Mouse (Mus musculus) kidney, postnatal 36 days (tissue): ENCODE measurements around the gene Tmem239.

Experiments
- DNase-seq, 2 experiments: peaks; one replicate each; pipeline ENCODE4 v3.0.0; 2021 to 2022; ENCODE audit warnings: mixed read lengths in 2 of 2

The Tmem239 gene

DNA sequence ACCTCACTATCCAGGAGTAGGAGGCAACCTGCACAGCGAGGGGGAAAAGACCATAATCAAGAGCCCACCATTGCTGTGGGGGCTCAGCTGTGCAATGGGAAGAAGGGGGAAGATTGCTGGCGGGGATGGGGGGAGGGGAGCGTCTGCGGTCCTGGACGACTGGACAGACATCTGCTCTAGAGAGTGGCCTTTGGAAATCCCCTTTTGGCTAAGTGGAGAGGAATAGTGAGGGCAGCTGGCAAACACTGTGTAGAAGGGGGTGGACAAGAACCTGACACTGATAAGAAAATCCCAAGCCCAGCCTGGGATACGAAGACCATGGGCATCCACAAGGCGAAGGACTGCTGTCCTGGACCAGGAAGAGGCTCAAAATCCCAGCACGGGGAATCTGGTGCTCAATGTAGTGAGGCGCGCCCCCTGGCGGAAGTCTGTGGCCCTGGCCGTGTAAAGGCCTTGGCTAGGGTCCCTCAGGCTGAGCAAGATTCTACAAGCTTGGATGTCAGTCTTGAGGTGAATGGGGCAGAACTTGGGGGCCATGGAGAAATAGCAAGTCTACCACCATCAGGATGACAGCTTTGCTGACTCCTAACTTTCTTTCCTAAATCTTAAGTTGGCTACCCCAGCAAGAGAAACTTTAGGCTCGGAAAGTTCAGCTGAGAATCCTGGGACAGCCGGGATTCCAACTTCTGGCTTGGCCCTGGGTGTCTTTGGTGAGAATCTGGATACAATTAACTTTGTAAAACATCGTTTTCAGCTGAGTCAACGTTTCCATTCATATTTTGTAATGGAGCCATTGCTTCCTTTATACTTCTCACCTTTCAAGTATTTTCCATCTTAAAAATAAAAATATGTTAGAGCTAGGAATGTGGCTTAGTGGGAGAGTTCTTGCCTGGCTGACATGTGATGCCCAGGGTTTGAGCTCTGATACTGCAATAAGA is 5.5 kb downstream of the Tmem239 start:
- DNase-seq = peak; percentile 78 to 94

DNA sequence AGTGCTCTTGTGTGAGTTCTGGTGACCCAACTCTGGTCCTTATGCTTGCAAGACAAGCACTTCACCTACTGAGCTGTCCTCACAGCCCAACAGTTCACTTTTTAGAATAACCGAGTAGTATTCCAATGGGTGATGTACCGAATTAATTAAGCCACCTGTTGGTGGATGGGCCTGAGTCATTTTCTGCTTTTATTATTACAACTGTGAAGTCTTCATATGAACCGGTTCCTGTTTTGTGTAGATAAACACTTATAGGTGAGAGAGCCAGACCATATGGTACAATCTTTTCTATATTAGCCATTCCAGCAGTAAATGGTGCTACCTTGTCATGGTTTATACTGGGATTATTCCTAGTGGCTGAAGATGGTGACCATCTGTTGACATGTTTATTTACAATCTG is 6.5 kb downstream of the Tmem239 start:
- no peak for DNase-seq

DNA sequence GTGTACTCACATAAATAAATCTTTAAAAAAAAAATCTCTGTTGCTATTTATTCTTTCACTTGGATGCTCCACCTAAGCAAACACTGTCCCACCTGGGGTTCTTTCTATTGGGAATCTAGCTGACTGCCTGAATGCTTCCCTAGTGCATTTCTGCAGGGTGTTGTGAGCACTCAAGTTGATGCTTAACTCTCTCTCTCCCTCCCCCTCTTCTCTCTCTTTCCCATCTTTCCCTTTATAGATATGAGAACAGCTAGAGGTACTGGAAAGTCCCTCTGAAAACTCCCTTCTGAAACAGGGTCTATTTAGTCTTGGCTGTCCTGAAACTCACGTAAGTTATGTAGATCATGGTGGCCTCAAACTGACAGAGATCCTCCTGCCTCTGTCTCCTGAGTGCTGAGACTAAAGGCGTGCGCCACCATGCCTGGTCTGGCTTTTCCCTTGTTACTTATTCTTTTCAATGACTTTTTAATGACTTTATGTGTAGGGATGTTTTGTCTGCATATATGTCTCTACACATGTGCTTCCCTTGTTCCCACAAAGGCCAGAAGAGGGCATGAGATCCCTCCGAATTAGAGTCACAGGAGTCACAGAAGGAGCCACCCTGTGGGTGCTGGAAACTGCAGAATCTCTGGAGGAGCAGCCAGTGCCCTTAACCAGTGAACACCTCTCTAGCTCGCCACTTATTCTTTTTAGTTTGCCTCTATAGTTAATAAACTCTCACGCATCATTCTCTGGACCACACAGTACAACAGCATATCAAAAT is 8.0 kb downstream of the Tmem239 start:
- DNase-seq = peak in 1 of 2 experiments; percentile 10

- no peak for DNase-seq
Observed at GRCm38 (mm10) chr2:130421781-130422620, 15.7 kb downstream of the Tmem239 start.

- DNase-seq = peak; percentile 75 to 87
Observed at GRCm38 (mm10) chr2:130423397-130424125, 17.3 kb downstream of the Tmem239 start.

GRCm38 (mm10) chr2:130424126-130424853 is 18.0 kb downstream of the Tmem239 start, which contains the start of the genes Vps16 and Pced1a:
TSS of gene Vps16 (plus strand) at chr2:130424339.
TSS of gene Pced1a (minus strand) at chr2:130424701.
- peak; percentile 93 to 96 for DNase-seq

GRCm38 (mm10) chr2:130425112-130425511 is 18.8 kb downstream of the Tmem239 start:
- DNase-seq = peak; percentile 12 to 26

- no peak for DNase-seq
Observed at GRCm38 (mm10) chr2:130429851-130430250, 23.6 kb downstream of the Tmem239 start.

GRCm38 (mm10) chr2:130430484-130430883 is 24.2 kb downstream of the Tmem239 start:
- DNase-seq = no peak

- no peak for DNase-seq
Observed at GRCm38 (mm10) chr2:130432157-130432556, 25.9 kb downstream of the Tmem239 start.

- peak; percentile 56 to 67 for DNase-seq
Observed at GRCm38 (mm10) chr2:130433152-130433551, 26.9 kb downstream of the Tmem239 start.

DNA sequence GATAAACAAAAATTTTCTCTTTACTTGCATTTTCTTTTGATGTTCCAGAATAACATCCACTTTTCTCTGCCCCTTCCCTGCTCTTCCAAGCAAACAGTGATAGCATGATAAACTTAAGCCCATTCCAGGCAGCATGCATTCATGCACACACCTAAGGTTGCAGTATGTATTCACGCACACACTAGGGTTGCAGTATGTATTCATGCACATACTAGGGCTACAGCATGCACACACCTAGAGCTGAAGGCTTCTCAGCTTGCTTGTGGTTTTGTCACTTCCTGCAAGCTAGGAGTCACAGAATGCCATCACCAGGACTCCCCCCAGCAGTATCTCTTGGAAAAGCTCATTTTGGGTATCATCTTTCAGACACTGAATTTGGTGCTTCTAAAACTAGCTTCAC is 30.5 kb downstream of the Tmem239 start:
- no peak for DNase-seq

DNA sequence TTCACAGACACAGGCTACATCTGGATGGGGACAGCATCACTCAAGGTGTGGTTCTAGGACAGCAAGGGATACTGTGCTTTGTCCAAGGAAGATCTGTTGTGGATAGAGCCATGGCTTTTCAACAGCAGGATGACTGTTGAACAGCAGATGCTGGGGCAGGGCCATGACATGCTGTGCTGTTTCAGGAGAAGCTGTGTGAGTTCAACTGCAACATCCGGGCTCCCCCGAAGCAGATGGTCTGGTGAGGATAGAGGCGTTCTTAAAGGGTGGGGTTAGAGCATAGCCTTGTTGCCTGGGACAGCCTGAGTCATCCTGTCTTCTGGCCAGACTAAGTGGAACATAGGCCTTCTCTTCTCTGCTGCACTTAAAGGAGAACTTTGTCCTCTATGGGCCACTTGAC is 32.6 kb downstream of the Tmem239 start:
- DNase-seq = no peak

GRCm38 (mm10) chr2:130439840-130440480 is 33.7 kb downstream of the Tmem239 start:
- no peak for DNase-seq

DNA sequence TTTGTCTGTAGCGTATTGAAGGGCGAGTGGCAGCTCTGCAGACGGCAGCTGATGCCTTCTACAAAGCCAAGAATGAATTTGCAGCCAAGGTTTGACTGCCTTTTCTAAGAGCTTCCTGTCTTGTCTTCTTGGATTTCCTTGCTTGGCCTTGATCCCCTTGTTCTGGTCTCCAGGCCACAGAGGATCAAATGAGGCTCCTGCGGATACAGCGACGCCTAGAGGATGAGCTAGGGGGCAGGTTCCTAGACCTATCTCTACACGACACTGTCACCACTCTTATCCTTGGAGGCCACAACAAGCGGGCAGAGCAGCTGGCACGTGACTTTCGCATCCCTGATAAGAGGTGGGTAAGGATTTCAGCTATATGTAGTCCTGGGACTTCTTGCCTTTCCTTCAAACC is 35.9 kb downstream of the Tmem239 start:
- no peak for DNase-seq

GRCm38 (mm10) chr2:130448449-130448848 is 42.2 kb downstream of the Tmem239 start:
- no peak for DNase-seq

GRCm38 (mm10) chr2:130449021-130449793 is 42.9 kb downstream of the Tmem239 start:
- peak; percentile 38 to 49 for DNase-seq

DNA sequence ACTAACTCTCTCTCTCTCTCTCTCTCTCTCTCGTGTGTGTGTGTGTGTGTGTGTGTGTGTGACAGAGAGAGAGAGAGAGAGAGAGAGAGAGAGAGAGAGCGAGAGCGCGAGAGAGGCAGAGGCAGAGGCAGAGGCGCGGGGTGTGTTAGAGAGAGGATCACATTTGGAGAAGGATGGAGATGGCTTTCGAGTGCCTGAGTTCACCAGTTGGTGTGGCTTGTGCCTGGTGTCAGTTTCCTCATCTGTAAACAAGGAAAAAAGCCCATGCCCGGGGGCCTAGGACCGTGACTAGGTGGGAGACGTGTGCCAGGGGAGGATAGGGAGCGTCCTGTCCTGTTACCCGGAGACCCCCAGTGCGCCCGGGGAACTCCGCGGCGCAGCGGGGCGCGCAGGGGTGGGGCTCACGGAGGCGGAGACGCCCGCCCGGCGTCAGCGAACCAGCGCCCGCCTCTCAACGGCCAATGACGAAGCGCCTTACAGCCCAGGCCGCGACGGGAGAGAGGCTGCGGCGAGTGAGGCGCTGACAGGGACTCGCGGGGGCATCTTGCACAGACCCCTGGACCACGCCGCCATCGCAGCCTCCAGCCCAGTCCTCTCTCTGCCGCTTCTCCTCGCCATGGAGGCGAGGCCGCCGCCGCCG is 43.6 kb downstream of the Tmem239 start, which contains the start of gene Ptpra:
TSS of gene Ptpra (plus strand) at position 485 of the 640 bp plus-strand sequence.
- peak; percentile 89 to 95 for DNase-seq

- peak; percentile 67 to 83 for DNase-seq
Observed at GRCm38 (mm10) chr2:130450434-130450796, 44.1 kb downstream of the Tmem239 start.
